Mouse (Mus musculus) intestine, embryonic 16.5 days (tissue): ENCODE measurements around the gene Capg. TPM values are rescaled to one million over a fixed set of nuclear protein-coding genes. Genes with fewer than 3 reads are reported as not detected.
A peak's percentile ranks its signal among the peaks of the same experiment; 100 is the strongest.
"Not testable (repeated sequence)": the region's sequence is repeated elsewhere in the genome, so short reads cannot be mapped to it uniquely, and the experiment has no call there.

Experiments used
- ATAC-seq: fragments of 200-750 bp; cut with Nextera tagmentation; 2 replicates; pipeline ENCODE4 v1.8.0; 2017; ENCODE audit warnings: moderate TSS enrichment, moderate library complexity
- H3K27ac ChIP-seq: fragments of 300-500 bp; sonication (generic); 2 replicates; pipeline ENCODE4 v1.5.1; 2014; ENCODE audit warnings: mild to moderate bottlenecking, low read length
- H3K27me3 ChIP-seq: fragments of 300-500 bp; sonication (generic); replicated peaks from 2 replicates; pipeline ENCODE4 v1.6.1; 2014; ENCODE audit warnings: low read length, control low read depth, mixed read lengths; ENCODE audit not compliant: control insufficient read depth, insufficient read depth
- H3K36me3 ChIP-seq: fragments of 300-500 bp; sonication (generic); 2 replicates; pipeline ENCODE4 v1.6.1; 2014; ENCODE audit warnings: low read length, control low read depth; ENCODE audit not compliant: control insufficient read depth, insufficient read depth
- H3K4me1 ChIP-seq: fragments of 300-500 bp; sonication (generic); 2 replicates; pipeline ENCODE4 v1.6.1; 2014; ENCODE audit warnings: low read length, control low read depth, mixed read lengths; ENCODE audit not compliant: control insufficient read depth, insufficient read depth
- H3K4me2 ChIP-seq: fragments of 300-500 bp; sonication (generic); 2 replicates; pipeline ENCODE4 v1.6.1; 2014; ENCODE audit warnings: low read depth, low read length, control low read depth
- H3K4me3 ChIP-seq: fragments of 300-500 bp; sonication (generic); 2 replicates; pipeline ENCODE4 v1.5.1; 2014; ENCODE audit warnings: mild to moderate bottlenecking, low read length
- H3K9ac ChIP-seq: fragments of 300-500 bp; sonication (generic); 2 replicates; pipeline ENCODE4 v1.6.1; 2014; ENCODE audit warnings: low read depth, low read length
- H3K9me3 ChIP-seq: fragments of 300-500 bp; sonication (generic); 2 replicates; pipeline ENCODE4 v1.6.1; 2016; ENCODE audit warnings: low read length, control low read depth; ENCODE audit not compliant: control insufficient read depth
- WGBS: fragments of 180-500 bp; shearing (Covaris S2); extraction: QIAGEN DNeasy Blood & Tissue Kit; methylation state at CpG from one replicate; pipeline ENCODE4 v1.1.7; 2014; 5-methylcytosine and 5-hydroxymethylcytosine counted together
- polyA plus RNA-seq: library from polyadenylated mRNA; unstranded; fragments of >200 nt; fragmentation: Nextera tagmentation; extraction: Ambion mirVana; gene quantifications from 2 replicates; pipeline ENCODE4 v1.2.1, GENCODE M21; 2015

Capg gene
- polyA plus RNA-seq, 1 experiment from 2014 or later, result 35.2 TPM

DNA sequence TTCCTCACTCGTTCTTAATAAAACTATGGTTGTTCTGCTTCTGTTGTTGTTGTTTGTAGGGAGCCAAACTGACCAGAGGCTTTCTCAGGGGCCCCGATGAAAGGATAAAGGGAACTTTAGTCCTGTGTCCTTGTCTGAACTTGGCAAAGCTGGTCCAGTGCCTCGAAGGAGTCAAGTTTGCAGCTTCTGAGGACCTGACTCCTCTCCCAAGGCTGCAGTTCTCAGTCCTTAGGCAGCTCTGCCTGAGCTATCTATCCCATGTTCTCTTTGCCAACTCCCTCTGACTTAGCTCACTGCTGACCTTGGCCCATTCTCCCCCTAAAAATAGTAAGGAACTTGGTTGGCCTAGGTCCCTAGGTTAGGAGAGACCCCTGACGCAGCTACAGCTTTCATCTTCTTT, 17.1 kb upstream of the Capg start:
- no peaks in the 10 kb centered on the region for H3K27me3 ChIP-seq
- H3K27ac ChIP-seq, result no peak overlapping the region
- 85% methylated on average over 4 of the region's 4 CpGs for WGBS
- no peak overlapping the region for H3K4me2 ChIP-seq
- no peaks in the 10 kb centered on the region for H3K4me1 ChIP-seq
- no peak for ATAC-seq
- no peak overlapping the region for H3K9ac ChIP-seq
- no peak overlapping the region for H3K4me3 ChIP-seq
- H3K36me3 ChIP-seq, result no peaks in the 10 kb centered on the region
- no peaks in the 10 kb centered on the region for H3K9me3 ChIP-seq

DNA sequence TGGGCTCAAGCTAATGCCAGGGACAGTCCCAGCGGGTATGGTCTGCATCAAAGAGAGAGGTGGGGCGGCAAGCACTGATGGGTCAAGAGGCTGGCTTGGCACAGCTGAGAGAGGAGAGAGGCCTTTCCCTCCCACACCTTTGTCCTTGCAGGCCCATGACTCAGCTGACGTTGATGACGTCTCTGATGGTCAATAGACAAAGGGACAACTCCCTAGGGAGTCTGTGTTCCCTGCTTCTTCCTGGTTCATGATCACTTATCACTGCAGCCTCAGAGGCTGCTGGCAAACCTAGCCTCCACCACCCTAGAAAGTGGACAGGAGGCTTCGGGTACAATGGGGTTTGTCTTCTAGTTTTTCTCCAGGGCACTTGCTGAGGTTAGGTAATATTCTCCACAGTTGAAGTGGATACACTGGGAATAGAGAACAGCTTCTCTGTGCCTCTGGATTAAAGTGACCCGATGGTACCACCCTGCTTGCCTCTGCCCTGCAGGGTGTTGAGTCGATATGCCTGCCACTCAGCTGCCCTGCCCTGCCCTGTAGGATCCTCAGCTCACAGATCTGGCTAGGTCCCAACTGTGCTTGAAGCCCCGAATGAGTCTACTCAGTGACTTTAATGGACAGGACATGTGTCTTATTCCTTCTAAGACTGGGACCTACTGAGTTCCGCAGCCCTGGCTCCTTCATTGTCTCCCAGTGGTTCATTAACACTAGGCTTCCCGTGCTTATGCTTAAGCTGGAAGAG, 15.6 kb upstream of the Capg start:
- H3K9ac ChIP-seq, result no peak overlapping the region
- H3K27ac ChIP-seq, result no peak overlapping the region
- no peak overlapping the region for H3K4me2 ChIP-seq
- WGBS, result 72% methylated on average over 10 of the region's 10 CpGs
- peak; percentile 40; the same call in 1 of the 2 replicates for ATAC-seq
- no peaks in the 10 kb centered on the region for H3K36me3 ChIP-seq
- no peaks in the 10 kb centered on the region for H3K9me3 ChIP-seq
- H3K4me3 ChIP-seq, result no peak overlapping the region
- no peaks in the 10 kb centered on the region for H3K27me3 ChIP-seq
- H3K4me1 ChIP-seq, result no peaks in the 10 kb centered on the region

DNA sequence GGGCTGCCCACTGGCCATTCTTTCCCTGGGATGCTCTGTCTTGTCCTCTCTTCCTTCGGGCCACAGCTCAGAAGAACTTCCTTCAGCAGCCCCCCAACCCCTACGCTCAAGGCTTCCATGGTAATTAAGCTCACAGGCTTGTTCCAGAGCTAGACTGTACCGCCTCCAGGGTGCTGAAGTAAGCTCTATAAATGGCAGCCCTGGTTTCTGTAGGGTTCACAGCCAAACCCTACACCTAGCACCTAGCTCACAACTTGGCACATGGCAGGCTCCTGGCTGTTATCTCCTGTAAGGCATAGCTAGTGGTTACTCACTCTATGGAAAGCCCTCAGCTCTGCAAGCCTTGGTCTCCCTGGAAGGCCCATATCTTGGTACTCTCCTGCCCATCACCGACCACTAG, 11.6 kb upstream of the Capg start:
- ATAC-seq, result no peak
- 77% methylated on average over 4 of the region's 4 CpGs for WGBS
- Histone ChIP-seq H3K4me1 (no peaks in the 10 kb centered on the region), H3K27ac (no peak overlapping the region), H3K27me3 (no peaks in the 10 kb centered on the region), H3K4me2 (no peak overlapping the region), H3K4me3 (no peak overlapping the region), H3K9me3 (no peaks in the 10 kb centered on the region), H3K9ac (no peak overlapping the region), H3K36me3 (no peaks in the 10 kb centered on the region)

DNA sequence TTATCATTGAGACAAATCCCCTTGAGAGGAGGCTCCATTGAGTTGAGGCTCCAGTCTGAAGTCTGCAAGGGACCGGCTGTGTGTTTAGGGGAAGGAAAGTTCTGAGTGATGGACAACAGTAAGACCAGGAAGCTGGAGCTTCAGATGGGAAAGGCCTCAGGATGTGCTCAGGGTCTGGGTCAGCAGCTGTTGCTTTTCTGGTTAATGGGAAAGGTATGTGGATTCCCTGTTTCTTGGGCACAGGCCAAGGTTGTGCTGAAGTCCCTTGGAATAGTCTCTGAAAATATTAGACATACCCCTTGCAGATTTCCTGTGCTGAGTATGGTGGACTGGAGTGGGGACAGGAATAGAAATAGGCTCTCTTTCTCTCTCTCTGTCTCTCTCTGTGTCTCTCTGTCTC, 10.6 kb upstream of the Capg start:
- not testable (repeated sequence) for H3K4me2 ChIP-seq, H3K4me3 ChIP-seq, H3K27me3 ChIP-seq, H3K9ac ChIP-seq, H3K36me3 ChIP-seq, H3K4me1 ChIP-seq, H3K9me3 ChIP-seq, H3K27ac ChIP-seq
- peak; percentile 33 for ATAC-seq
- 21% methylated on average over 1 of the region's 1 CpGs for WGBS

DNA sequence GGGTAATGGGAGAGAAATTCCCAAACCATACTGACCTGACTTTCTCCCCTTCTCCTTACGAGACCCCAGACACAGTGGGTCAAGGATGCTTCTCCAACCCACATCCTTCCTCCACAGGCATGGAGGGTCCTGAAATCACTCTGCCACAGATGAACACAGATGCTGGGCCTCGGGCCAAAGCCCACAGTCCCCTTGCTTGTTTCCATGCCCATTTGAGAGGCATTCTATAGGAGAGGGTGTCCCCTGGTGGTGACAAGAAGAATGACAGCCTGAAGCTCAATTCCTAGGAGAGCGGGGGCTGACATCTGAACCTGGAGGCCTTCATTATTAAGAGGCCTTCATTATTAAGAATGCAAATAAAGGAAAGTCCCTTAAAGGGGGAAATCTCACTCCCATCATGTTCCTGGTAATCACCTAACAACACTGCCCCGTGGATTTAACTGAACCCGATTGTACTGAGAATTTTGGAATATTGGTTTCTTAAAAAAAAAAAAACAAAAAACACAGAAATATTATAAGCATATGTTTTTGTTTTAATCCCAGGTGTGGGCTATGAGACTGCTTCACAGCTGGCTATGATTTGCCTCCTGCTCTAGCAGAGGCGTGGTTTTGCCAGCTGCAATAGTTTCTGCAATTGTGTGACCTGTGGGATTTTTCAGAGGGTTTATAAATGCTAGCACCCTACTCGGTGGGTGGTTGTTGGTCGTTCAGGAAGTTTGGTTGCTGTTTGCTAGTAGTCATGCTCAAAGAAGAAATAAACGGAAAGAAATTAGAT, 10.0 kb upstream of the Capg start:
- Histone ChIP-seq H3K4me1 (no peaks in the 10 kb centered on the region), H3K27ac (no peak overlapping the region), H3K9ac (no peak overlapping the region), H3K4me3 (no peak overlapping the region), H3K36me3 (no peaks in the 10 kb centered on the region), H3K4me2 (no peak overlapping the region), H3K9me3 (no peaks in the 10 kb centered on the region), H3K27me3 (no peaks in the 10 kb centered on the region)
- WGBS, result 43% methylated on average over 9 of the region's 9 CpGs
- ATAC-seq, result no peak

DNA sequence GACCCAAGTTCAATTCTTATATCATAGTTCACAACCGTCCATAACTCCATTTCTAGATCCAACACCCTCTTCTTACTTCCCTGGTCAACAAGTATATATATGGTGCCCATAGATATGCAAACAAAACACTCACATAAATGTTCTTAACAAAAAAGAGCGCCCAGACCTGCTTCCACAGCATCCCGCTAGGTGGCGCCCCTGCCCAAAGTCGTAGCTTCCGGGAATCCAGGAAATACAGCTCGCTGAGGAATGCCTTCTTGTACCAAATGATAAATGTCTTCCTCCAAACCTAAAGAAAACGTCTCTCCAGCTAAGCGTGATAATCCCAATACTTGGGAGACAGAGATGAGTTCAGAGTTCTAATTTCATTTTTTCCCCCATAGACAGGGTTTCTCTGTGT, 9.0 kb upstream of the Capg start:
- no peak for ATAC-seq
- H3K9ac ChIP-seq, result no peak overlapping the region

DNA sequence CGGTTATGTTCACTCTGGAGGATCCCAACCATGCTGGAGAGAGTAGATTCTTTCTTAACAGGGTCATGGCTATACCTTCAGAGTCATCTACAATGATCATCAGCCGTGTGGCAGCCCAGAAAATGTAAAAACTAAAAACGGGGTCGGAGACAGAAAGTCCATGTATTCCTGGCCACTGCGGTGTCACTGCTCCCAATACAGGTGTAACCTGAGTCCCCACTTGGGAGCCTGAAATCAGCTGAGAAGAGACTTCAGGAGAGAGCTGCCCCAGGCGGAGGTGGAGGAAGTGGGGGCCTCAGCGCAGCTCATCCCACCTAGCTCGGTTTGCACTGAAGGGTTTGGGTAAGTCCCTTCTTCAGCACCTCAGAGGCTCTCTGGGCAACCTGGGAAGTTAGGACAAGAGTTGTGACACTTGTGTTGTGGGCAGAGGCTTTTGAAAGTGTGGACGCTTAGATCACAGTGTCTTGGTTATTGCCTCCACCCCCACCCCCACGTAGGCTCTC, 6.1 kb upstream of the Capg start:
- WGBS, result 50% methylated on average over 10 of the region's 10 CpGs
- no peak overlapping the region; the same call in 1 of the 2 replicates for H3K27ac ChIP-seq

More for the DNA sequence above, 9.0 kb upstream of the Capg start:
- Histone ChIP-seq H3K27me3 (no peaks in the 10 kb centered on the region), H3K4me3 (no peak overlapping the region), H3K4me1 (no peaks in the 10 kb centered on the region), H3K36me3 (no peaks in the 10 kb centered on the region), H3K9me3 (no peaks in the 10 kb centered on the region), H3K27ac (no peak overlapping the region), H3K4me2 (peak overlapping the region; percentile 13)
- WGBS, result 6% methylated on average over 9 of the region's 9 CpGs

DNA sequence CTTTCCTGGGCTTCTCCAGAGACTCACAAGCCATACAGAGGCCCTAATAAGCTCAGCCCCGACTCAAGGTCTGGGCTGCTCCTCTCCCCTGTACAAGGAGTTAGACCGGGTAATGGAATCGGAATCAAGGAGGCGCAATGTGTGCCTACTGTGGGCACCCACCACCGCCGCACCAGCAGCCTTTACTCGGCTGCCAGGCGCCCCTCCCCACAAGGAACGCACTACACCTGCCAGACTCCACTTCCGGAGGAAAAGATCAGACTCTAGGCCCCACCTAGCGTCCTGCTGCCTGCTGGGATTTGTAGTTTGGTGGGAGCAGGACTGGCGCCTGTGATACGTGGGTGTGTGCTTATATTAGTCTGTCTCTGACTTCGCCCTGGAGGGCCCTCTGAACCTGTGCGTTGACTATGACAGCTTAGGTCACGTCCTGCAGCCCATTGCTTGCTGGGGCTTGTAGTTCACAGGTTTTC, 5.6 kb upstream of the Capg start:
- Histone ChIP-seq H3K4me2 (peak overlapping the region; percentile 53), H3K4me3 (peak overlapping the region; percentile 60), H3K36me3 (no peaks in the 10 kb centered on the region), H3K27me3 (no peaks in the 10 kb centered on the region), H3K9ac (peak overlapping the region; percentile 69), H3K27ac (no peak overlapping the region; the same call in 1 of the 2 replicates), H3K4me1 (no peaks in the 10 kb centered on the region), H3K9me3 (no peaks in the 10 kb centered on the region)
- peak; percentile 99 for ATAC-seq
- WGBS, result under 1% methylated on average over 16 of the region's 16 CpGs

More for the DNA sequence above, 6.1 kb upstream of the Capg start:
- ATAC-seq, result no peak; the same call in 1 of the 2 replicates
- Histone ChIP-seq H3K36me3 (no peaks in the 10 kb centered on the region), H3K4me2 (peak overlapping the region; percentile 53), H3K4me1 (no peaks in the 10 kb centered on the region), H3K4me3 (peak overlapping the region; percentile 60), H3K9me3 (no peaks in the 10 kb centered on the region), H3K9ac (peak overlapping the region; percentile 69), H3K27me3 (no peaks in the 10 kb centered on the region)

DNA sequence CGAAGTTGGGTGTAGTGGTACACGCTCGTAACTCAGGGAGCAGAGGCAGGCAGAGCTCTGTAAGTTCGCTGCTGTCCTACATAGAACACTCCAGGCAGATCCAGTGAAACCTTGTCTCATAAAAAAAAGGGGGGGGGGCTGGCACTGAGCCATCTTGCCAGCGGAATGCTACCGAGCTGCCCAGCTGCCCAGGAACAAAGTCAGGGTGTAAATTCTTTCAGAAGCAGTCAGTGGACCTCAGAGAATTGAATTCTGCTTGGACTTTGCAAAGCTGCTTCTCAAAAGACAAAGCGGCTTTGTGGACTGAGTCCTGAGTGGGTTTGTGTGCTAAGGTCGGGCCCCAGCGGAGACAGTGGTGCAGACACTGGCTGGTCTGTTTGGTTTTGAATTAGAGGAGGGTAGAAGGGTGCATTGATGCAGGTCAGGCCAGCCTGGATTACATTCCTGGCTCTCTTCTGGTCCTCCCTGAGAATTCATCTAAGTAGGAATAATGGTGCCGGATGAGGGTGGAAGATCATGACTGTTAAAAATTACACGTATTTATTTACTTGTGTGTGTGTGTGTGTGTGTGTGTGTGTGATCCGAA, 833 bp upstream of the Capg start:
- Histone ChIP-seq H3K9me3 (no peaks in the 10 kb centered on the region), H3K4me3 (no peak overlapping the region), H3K27ac (no peak overlapping the region), H3K4me1 (peaks cover 8% of the 10 kb centered on the region; the same call in 1 of the 2 replicates), H3K36me3 (no peaks in the 10 kb centered on the region), H3K27me3 (no peaks in the 10 kb centered on the region), H3K4me2 (no peak overlapping the region), H3K9ac (no peak overlapping the region)
- no peak for ATAC-seq
- WGBS, result 74% methylated on average over 12 of the region's 12 CpGs
